Mouse (Mus musculus) myocyte (in vitro differentiated cells): Measurements from ENCODE around the gene Pgrmc1.
"Not testable (repeated sequence)": the region's sequence is repeated elsewhere in the genome, so short reads cannot be mapped to it uniquely, and the experiment has no call there.

ENCODE experiments used
- MYOG ChIP-seq, 3 experiments: IDR thresholded peaks; one replicate each; pipeline ENCODE4 v1.6.1; 2011; ENCODE audit warnings: control low read depth in 2 of 3, low read depth in 2 of 3, mild to moderate bottlenecking in 2 of 3; ENCODE audit not compliant: insufficient read length in 2 of 3, control insufficient read depth in 1 of 3, insufficient read depth in 1 of 3
- POLR2A ChIP-seq: IDR thresholded peaks from one replicate; pipeline ENCODE4 v1.6.1; 2011; ENCODE audit warnings: low read depth, mild to moderate bottlenecking, control low read depth, moderate library complexity; ENCODE audit not compliant: insufficient read length
- TCF12 ChIP-seq: IDR thresholded peaks from one replicate; pipeline ENCODE4 v1.6.1; 2011; ENCODE audit warnings: mild to moderate bottlenecking, control low read depth; ENCODE audit not compliant: poor library complexity, insufficient read depth, severe bottlenecking

DNA sequence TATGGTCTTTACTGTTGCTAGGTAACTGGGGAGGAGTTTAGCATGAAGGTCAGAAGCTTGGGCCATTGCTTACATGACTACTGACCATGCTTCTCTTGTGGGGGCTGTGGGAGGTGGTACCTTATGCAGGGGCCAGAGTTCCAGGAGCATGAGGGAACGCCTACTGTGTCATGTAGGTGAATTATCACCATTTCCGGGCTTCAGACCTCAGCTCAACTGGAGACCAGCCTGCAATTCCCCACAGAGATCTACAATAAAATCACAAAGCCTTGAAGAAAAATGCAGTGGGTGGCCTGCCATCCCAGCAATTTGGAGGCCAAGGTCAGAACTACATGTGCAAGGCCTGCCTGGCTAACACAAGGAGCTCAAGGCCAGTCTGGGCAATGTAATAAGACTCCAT lies 42.8 kb upstream of the Pgrmc1 start:
- not testable (repeated sequence) for TF ChIP-seq MYOG (IDR thresholded peaks at IDR 0.05; ENCODE audit: control insufficient read depth in 1 of 3, insufficient read depth in 1 of 3, insufficient read length in 2 of 3, low read depth in 2 of 3); TCF12; POLR2A
